Mouse (Mus musculus): ENCODE results near the gene She. TPM values are rescaled to one million over a fixed set of nuclear protein-coding genes. Genes with fewer than 3 reads are reported as not detected.
"Not testable (repeated sequence)": the region's sequence is repeated elsewhere in the genome, so short reads cannot be mapped to it uniquely, and the experiment has no call there.

Gene She
- 1 to 10 TPM; 3.1 to 3.7 TPM for total RNA-seq (2021)
- long read RNA-seq, experiment 1, full-length matches to known transcripts: 10 of 12 reads
- long read RNA-seq, experiment 1, partial matches to known transcripts: 0 of 12 reads
- long read RNA-seq, experiment 1, other reads (novel, unspliced or antisense): 2 of 12 reads
- long read RNA-seq, experiment 2, full-length matches to known transcripts: 1 of 6 reads
- long read RNA-seq, experiment 2, partial matches to known transcripts: 0 of 6 reads
- long read RNA-seq, experiment 2, other reads (novel, unspliced or antisense): 5 of 6 reads

DNA sequence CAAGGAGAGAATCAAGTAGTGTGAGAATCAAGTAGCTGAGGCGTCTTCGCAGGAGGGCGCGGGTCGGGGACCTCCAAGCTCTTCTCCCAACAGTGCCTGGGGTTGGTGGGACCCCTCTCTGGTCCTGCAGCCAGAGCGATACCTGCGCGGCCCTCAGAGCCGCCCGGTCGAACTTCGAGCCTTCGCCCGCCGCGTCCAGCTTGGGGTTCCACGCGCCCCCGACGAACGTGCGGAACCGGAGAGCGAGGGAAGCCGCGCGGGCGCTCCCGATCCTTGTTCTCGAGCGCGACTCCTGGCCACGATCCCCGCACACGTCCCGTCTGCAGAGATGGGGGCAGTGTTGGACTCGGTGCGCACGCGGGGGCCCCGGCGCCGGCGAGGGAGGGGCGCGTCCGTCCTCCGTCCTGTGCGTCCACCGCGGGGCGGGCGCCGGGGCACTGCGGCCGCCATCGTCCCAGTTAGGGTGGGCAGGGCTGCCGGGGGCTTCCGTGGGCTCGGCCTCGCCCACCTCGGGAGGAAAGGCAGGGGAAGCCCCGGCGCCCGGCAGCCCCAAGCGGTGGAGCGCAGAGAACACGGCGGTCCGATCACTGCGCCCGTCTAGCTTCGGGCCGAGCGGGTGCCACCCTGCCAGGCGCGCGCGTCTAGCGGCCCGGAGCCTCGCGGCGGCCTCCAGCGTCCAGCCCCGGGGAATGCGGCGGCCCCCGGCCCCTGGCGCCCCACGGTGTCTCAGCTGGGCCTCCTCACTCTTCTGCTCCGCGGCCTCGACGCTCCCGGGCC is at the start of gene She:
She (plus strand) TSS at position 556 of the 777 bp plus-strand sequence.
- DNase-seq (ENCODE audit: extremely low spot score in 1 of 2, low spot score in 2 of 2): no peak
- Histone ChIP-seq H3K4me3 (peak within 1 kb of the TSS; percentile 38), H3K27ac (peak within 1 kb of the TSS; percentile 32; the same call in 1 of the 2 replicates)
- no peak for TF ChIP-seq CTCF (IDR thresholded peaks at IDR 0.05)
- intact Hi-C loops (cut with DNase I): no loop called here

DNA sequence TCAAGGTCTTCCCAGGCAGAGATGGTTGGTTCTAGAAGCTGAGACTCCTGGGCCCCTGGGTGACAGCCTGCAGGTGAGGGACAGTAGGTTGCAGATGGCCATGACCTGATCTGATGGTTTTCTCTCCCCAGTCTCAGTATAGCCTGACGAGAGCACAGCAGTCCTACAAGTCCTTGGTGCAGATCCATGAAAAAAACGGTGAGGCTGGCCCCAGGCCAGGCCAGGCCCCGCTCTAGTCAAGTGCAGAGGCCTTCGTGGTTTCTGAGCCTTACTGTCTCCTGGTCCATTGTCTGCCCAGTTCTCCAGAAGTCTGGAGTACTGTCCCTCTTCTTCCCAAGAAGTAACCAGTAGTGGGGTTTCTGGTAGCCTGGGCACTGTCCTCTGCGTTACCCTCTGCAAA is 49.5 kb upstream of the She start:
- H3K4me3 ChIP-seq: no peak overlapping the region
- no peak for TF ChIP-seq CTCF (IDR thresholded peaks at IDR 0.05)
- H3K27ac ChIP-seq: no peak overlapping the region
- DNase-seq (ENCODE audit: extremely low spot score in 1 of 2, low spot score in 2 of 2): no peak
- intact Hi-C loops (cut with DNase I): no loop called here

DNA sequence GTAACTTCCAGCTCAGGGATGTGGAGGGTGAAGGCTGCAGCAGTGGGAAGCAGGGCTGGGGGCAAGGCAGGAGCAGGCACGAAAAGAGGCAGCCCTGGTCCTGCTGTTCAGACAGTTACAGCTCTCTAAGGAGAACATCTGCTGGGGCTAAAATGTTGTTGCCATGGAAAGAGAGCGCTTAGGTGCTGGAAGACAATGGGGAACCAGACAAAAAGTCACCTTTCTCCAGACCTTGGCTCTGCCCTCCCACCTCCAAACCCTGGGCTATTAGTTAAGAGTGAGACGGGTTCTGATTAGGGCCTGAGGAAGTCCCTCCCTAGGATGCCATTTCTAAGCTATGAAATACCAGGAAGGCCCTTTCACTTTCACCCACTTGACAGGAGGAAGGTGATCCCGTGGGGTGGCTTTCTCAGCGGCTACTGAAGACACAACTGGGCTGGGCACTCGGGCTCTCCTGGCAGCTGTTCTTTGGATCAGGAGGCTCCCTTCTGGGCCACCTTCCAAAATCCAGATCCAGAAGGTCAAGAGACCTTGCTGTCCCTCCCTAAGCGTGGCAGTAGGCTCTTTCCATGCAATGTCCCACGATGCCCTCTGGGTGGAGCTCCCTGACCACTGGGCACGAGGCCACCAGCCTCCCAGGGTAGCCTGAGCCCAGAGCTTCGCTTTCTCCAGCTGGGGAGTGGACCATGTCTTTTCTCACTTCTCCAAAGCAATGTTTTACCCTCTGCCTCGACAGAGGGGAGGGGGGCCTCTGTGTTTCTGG is 46.0 kb upstream of the She start:
- Histone ChIP-seq H3K4me3 (no peak overlapping the region), H3K27ac (no peak overlapping the region)
- TF ChIP-seq CTCF (IDR thresholded peaks at IDR 0.05): peak; percentile 80
- intact Hi-C loops (cut with DNase I): loop anchor here (1.0 kb wide), 1 partner anchor 73 kb away; no protein-coding TSS in a partner anchor
- peak; percentile 53 to 73 for DNase-seq (ENCODE audit: extremely low spot score in 1 of 2, low spot score in 2 of 2)

DNA sequence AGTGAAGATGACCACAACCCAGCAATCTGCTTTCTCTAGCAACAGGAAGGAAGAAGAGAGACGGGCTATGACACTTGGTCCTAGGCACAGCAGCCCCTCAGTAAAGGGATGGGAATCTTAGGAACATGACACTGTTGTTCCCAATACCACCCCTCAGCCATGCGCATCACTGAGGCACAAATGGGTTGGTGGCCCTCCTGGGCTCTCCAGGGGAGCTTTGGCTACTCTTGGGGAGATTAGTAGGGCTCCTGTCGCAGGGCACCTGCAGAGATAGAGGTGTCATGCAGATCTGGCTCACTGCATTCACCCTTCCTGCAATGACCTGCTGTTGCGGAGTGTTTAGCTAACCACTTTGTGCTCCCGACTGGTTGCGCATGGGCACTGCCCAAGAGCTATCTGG is 44.9 kb upstream of the She start:
- no peak for TF ChIP-seq CTCF (IDR thresholded peaks at IDR 0.05)
- intact Hi-C loops (cut with DNase I): no loop called here
- DNase-seq (ENCODE audit: extremely low spot score in 1 of 2, low spot score in 2 of 2): no peak
- Histone ChIP-seq H3K27ac (no peak overlapping the region), H3K4me3 (no peak overlapping the region)

DNA sequence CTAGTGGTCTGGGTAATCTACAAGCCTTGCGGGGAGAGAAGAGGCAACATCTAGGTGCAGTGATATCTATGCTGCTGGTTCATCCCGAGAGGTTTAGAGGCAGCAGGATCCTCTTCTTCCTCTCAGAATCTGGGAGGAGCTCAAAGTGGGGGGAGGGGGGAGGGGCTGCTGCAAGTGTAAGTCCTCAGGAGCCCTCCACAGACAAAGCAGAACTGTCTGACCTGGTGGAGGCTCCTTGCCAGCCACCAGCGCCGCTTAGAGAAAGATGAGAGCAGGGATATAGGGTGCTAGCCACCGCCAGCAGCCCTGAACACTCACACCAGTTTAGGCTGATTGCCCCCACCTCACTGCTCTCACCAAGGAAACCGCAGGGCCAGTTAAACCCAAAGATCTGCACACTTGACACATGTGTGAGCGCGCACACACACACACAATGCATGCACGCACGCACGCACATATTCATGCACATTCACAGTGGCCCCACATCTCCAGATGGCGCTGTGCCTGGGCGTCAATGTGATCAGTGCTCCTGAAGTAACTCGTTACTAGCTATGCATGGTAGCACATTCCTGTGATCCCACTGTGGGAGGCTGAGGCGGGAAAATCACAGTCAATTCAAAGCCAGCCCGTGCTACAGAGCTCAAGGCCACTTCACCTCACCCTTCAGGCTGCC is 42.4 kb upstream of the She start:
- no peak overlapping the region for H3K27ac ChIP-seq
- DNase-seq (ENCODE audit: extremely low spot score in 1 of 2, low spot score in 2 of 2): no peak
- no peak; the same call in 1 of the 2 replicates for TF ChIP-seq CTCF (IDR thresholded peaks at IDR 0.05)
- H3K4me3 ChIP-seq: no peak overlapping the region
- intact Hi-C loops (cut with DNase I): no loop called here

DNA sequence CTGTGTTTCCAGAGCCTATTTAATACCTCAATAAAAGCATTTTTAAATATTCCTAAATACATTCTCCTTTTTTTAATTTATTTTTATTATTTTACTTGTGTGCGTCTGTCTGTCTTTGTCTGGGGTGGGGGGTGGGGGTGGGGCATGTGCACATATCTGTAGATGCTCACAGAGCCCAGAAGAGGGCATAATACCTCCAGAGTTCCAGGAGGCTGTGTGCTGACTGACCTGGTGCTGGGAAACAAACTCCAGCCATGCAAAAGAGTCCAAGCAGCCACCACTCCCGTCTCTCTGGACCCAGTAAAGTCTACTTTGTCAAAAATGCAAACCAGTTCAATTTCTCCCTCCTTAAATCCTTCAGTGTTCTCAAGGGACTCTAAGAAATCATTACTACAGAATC is 36.6 kb upstream of the She start:
- H3K27ac ChIP-seq: no peak overlapping the region
- no peak overlapping the region for H3K4me3 ChIP-seq
- DNase-seq (ENCODE audit: extremely low spot score in 1 of 2, low spot score in 2 of 2): no peak
- TF ChIP-seq CTCF (IDR thresholded peaks at IDR 0.05): no peak; the same call in 1 of the 2 replicates
- intact Hi-C loops (cut with DNase I): no loop called here

DNA sequence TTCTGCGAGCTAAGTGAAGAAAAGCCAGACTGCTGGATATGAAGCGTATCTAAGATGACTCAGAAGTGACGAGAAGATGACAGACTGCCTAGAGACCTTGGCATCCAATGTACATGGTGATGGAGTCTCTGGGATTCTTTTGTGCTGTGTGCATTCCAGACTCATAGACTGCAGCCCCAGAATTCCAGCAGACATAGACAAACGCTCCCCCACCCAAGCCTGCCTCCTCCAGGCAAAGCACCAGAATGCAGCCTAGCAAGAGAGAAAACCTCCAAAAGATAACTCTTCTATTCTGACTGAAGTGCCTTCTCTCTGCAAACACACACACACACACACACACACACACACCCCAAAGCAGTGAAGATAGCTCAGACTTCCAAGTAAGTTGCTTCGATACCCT is 35.4 kb upstream of the She start:
- no peak; the same call in 1 of the 2 replicates for TF ChIP-seq CTCF (IDR thresholded peaks at IDR 0.05)
- Histone ChIP-seq H3K4me3 (no peak overlapping the region), H3K27ac (no peak overlapping the region)
- intact Hi-C loops (cut with DNase I): no loop called here
- DNase-seq (ENCODE audit: extremely low spot score in 1 of 2, low spot score in 2 of 2): no peak

DNA sequence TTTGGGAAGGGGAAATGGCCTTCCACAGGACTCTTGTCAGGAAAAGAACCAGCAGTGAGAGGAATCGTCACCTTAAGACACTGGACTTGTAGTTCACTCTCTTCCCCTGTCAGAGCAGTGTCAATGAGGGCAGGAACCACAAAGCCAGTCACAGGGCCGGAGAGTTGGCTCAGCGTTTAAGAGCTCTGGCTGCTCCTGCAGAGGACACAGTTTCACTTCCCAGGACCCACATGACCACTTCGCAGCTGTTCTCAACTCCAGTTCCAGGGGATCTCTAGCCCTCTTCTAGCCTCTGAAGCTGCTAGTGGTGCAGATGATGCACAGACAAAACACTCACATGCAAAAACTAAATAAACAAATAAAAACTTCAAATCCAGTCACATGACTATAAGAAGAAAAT is 34.8 kb upstream of the She start:
- no peak for DNase-seq (ENCODE audit: extremely low spot score in 1 of 2, low spot score in 2 of 2)
- intact Hi-C loops (cut with DNase I): no loop called here
- no peak for TF ChIP-seq CTCF (IDR thresholded peaks at IDR 0.05)
- Histone ChIP-seq H3K27ac (no peak overlapping the region), H3K4me3 (no peak overlapping the region)

DNA sequence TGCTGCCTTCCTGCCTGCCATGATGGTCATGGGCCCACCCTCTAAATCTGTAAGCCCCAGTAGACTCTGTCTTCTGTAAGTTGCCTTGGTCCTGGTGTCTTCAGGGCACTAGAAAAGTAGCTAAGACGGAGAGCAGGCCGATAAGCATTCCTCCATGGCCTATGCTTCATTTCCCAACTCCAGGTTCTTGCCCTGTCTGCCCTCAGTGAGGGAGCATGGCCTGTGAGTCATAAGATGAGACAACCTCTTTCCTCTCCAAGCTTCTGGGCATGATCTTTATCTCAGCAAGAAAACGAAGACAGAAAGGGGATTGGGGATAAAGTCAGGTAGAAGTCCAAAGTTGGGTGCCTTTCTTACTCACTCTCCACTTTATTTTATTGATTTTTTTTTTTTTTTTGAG is 32.7 kb upstream of the She start:
- Histone ChIP-seq H3K4me3 (no peak overlapping the region), H3K27ac (no peak overlapping the region)
- no peak for TF ChIP-seq CTCF (IDR thresholded peaks at IDR 0.05)
- no peak for DNase-seq (ENCODE audit: extremely low spot score in 1 of 2, low spot score in 2 of 2)
- intact Hi-C loops (cut with DNase I): no loop called here

DNA sequence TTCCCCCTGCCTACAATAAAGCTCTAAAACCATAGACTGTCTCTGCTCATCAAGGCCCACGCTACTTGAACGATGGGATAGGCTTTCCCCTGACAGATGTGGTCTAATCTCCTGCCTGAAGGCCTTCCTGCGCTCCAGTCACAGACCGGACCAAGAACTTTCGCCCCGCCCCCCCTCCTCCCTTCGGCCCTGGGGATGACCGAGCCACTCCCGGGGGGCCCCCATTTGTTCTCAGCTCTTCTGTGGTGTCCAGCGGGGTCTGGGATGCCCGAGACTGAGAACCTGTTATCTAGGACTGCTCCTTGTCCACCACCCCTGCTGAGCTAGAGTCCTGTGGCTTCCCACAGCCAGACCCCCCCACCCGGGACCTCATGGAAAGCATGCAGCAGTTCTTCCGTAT is 31.7 kb upstream of the She start:
- intact Hi-C loops (cut with DNase I): no loop called here

DNA sequence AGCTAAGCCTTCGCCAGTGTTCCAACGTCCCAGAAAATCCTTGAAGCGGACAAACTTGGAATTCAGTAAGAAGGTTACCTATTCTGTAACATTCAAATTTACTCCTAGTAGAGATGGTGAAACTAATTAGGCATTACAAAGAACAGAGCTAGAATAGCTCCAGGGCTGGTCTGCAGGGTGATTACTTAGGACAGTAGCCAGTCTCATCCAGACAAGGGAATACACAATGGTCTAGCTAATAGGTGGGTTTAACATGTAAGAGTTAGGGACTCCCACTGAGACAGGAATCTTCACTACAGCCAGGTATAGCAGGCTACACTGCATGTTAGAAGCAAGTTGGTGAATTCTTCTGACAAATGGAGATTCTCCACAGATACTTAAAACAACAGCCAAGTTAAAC is 31.1 kb upstream of the She start:
- intact Hi-C loops (cut with DNase I); H3K4me3 ChIP-seq; DNase-seq (ENCODE audit: extremely low spot score in 1 of 2, low spot score in 2 of 2); H3K27ac ChIP-seq: not testable (repeated sequence)

More for the DNA sequence above, 31.7 kb upstream of the She start:
- no peak for TF ChIP-seq CTCF (IDR thresholded peaks at IDR 0.05)
- Histone ChIP-seq H3K27ac (no peak overlapping the region), H3K4me3 (no peak overlapping the region)
- no peak for DNase-seq (ENCODE audit: extremely low spot score in 1 of 2, low spot score in 2 of 2)

Measured in left cerebral cortex, adult 2 months (tissue).